Mouse (Mus musculus): Measurements from ENCODE around the gene Pkp3. TPM values are rescaled to one million over a fixed set of nuclear protein-coding genes. Genes with fewer than 3 reads are reported as not detected.

Gene Pkp3
- polyA plus RNA-seq, 1 experiment from 2014 or later: 0.84 TPM

DNA sequence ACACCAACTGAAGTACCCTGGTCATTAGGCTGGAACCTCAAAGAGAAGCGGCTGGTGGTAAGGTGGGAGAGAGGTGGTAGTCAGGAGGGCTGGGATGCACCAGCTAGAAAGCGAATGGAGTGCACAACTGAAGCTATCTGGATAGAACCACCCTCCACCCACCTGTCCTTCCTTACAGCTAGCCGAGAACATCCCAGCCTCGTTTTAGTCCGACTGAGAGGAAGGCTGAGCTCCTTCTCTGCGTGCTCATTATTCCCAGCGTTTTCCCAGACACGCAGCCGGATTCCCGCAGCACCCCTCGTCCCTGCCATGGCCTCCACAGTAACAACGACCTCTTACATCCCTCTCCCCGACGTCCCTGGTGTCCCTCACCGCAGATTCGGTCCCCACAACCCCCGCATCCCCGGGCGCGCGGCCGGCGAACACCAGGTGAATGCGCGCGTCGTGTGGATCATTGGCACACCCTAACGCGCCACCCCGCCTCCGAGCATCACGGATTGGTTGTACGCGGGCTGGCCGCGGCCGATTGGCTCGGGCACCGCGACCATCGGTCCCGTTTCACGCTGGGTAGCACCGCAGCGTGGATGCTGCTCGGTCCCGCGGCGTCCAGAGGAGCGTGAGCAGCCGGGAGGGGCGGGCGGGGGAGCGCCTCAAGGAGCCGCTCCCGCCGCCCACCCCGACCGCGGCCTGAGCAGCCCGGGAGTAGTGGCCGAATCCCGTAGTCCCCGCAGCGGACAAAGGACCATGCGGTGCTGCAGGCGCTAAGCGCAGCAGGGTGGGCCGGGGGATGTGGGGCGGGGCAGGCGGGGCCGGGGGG is 17.4 kb upstream of the Pkp3 start, which contains the start of gene B4galnt4:
Gene B4galnt4, plus strand, starts transcription at position 679 of the 817 bp plus-strand sequence.
- peak; percentile 99 for ATAC-seq (replicated peaks)
- Histone ChIP-seq H3K4me1 (peaks cover 34% of the 10 kb centered on the region), H3K9me3 (no peaks in the 10 kb centered on the region), H3K4me3 (peak within 1 kb of the TSS; percentile 95), H3K36me3 (replicated peaks) (peaks cover 22% of the 10 kb centered on the region; the same call in 1 of the 2 replicates), H3K27ac (peak within 1 kb of the TSS; percentile 94), H3K9ac (peak within 1 kb of the TSS; percentile 97), H3K27me3 (replicated peaks) (no peaks in the 10 kb centered on the region), H3K4me2 (peak within 1 kb of the TSS; percentile 78)
- under 1% methylated on average over 72 of the region's 72 CpGs for WGBS

DNA sequence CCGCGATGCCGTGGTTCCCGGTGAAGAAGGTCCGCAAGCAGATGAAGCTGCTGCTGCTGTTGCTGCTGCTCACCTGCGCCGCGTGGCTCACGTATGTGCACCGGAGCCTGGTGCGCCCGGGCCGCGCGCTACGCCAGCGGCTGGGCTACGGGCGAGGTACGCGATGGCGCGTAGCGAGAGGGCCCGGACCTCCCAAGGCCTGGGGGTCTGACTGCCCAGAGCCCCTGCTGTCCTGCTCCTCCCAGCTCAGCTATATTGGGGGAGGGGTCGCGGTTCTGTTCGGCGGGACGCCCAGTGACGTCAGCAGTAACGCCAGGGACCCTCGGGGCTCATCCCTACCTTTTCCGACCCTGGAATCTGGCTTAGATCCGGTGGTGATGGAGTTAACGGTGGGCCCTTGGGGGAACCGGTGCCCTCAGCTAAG is 16.7 kb upstream of the Pkp3 start:
- Histone ChIP-seq H3K9ac (peak overlapping the region; percentile 97), H3K4me2 (peak overlapping the region; percentile 78), H3K4me1 (peaks cover 34% of the 10 kb centered on the region), H3K9me3 (no peaks in the 10 kb centered on the region), H3K27ac (peak overlapping the region; percentile 94), H3K4me3 (peak overlapping the region; percentile 95), H3K36me3 (replicated peaks) (peaks cover 25% of the 10 kb centered on the region; the same call in 1 of the 2 replicates), H3K27me3 (replicated peaks) (no peaks in the 10 kb centered on the region)
- ATAC-seq (replicated peaks): peak; percentile 74
- under 1% methylated on average over 37 of the region's 37 CpGs for WGBS

DNA sequence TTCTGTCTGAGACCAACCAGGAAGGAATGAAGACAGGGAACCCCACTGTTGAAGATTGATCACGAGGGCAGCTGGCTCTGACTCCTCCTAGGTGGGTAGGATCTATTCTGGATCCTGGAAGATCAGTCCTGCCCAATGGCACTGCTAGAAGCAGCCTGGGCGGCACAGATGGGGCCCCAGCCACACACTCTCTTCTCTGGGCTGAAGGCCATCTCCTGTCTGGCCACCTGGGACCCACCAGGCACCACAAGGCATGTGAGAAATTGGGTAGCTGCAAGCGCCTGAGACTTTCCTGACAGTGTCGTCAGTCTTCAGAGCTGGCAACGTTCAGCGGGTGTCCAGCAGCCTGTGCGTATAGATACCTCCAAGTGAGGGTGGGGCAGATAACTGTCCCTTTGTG is 15.5 kb upstream of the Pkp3 start:
- peak overlapping the region; percentile 78 for H3K4me2 ChIP-seq
- no peak for ATAC-seq (replicated peaks)
- 0 out of 2 replicates have a peak overlapping the region, but pooled peaks have one; percentile 95 for H3K4me3 ChIP-seq
- H3K4me1 ChIP-seq: peaks cover 34% of the 10 kb centered on the region
- no peak overlapping the region for H3K27ac ChIP-seq
- no peaks in the 10 kb centered on the region for H3K9me3 ChIP-seq
- H3K9ac ChIP-seq: peak overlapping the region; percentile 97; the same call in 1 of the 2 replicates
- H3K36me3 ChIP-seq (replicated peaks): peaks cover 30% of the 10 kb centered on the region; the same call in 1 of the 2 replicates
- no peaks in the 10 kb centered on the region for H3K27me3 ChIP-seq (replicated peaks)
- WGBS: 80% methylated on average over 7 of the region's 7 CpGs

DNA sequence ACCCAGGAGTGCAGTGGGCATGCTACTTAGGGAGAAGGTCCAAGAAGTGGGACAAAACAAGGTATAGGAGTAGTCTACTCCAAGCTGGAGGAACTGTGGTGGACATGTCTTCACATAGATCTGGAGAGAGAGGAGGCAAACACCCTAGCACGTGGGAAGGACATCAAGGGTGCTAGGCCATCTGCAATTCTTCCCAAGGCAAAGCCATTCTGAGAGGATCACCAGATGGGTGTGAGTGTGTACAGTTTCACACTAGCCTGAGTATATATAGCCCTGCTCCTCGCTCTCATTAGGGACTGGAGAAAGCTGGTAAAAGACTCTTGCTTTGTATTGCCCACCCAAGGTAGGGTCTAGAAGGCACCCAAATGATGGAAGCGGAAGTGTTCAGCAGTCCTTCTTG is 14.7 kb upstream of the Pkp3 start:
- Histone ChIP-seq H3K4me3 (no peak overlapping the region), H3K9me3 (no peaks in the 10 kb centered on the region), H3K4me2 (no peak overlapping the region), H3K36me3 (replicated peaks) (peaks cover 39% of the 10 kb centered on the region; the same call in 1 of the 2 replicates), H3K27ac (no peak overlapping the region), H3K4me1 (peaks cover 34% of the 10 kb centered on the region), H3K27me3 (replicated peaks) (no peaks in the 10 kb centered on the region), H3K9ac (no peak overlapping the region)
- 95% methylated on average over 3 of the region's 3 CpGs for WGBS
- no peak for ATAC-seq (replicated peaks)

DNA sequence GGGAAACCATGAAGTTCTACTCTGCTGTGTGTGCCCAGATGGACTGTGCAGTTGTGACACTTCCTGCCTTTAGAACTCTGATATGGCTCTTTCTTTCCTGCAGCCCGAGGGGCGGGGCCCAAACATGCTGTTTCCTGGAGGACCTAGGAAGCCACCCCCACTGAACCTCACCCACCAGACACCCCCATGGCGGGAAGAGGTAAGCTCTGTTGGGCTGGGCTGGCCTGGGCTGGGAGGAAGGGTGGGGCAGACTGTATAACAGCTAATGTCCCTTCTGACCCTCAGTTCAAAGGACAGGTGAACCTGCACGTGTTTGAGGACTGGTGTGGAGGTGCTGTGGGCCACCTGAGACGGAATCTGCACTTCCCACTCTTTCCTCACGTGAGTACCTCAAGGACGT is 13.8 kb upstream of the Pkp3 start:
- no peaks in the 10 kb centered on the region for H3K9me3 ChIP-seq
- ATAC-seq (replicated peaks): no peak
- no peak overlapping the region for H3K9ac ChIP-seq
- no peak overlapping the region for H3K4me3 ChIP-seq
- no peaks in the 10 kb centered on the region for H3K27me3 ChIP-seq (replicated peaks)
- peaks cover 33% of the 10 kb centered on the region for H3K4me1 ChIP-seq
- WGBS: 88% methylated on average over 7 of the region's 7 CpGs
- H3K36me3 ChIP-seq (replicated peaks): peaks cover 41% of the 10 kb centered on the region; the same call in 1 of the 2 replicates
- H3K27ac ChIP-seq: no peak overlapping the region
- H3K4me2 ChIP-seq: no peak overlapping the region

DNA sequence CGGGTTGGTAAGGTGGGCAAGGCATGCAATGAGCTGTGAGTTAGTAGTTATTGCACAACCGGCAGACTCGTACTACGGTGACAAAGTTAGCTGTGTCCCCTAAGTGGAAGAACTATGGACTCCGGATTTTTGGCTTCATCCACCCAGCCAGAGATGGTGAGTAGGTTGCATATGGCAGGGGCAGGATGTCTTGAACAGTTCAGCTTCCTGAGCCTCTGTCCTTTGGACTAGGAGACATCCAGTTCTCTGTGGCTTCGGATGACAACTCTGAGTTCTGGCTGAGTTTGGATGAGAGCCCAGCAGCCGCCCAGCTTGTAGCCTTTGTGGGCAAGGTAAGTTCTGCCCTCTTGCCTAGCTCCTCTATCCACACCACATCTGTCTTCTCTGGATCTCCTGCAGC is 13.4 kb upstream of the Pkp3 start:
- no peak for ATAC-seq (replicated peaks)
- Histone ChIP-seq H3K9me3 (no peaks in the 10 kb centered on the region), H3K4me1 (peaks cover 31% of the 10 kb centered on the region), H3K9ac (no peak overlapping the region), H3K4me2 (no peak overlapping the region), H3K27me3 (replicated peaks) (no peaks in the 10 kb centered on the region), H3K36me3 (replicated peaks) (peaks cover 41% of the 10 kb centered on the region; the same call in 1 of the 2 replicates), H3K4me3 (no peak overlapping the region), H3K27ac (no peak overlapping the region)
- WGBS: 93% methylated on average over 7 of the region's 7 CpGs

DNA sequence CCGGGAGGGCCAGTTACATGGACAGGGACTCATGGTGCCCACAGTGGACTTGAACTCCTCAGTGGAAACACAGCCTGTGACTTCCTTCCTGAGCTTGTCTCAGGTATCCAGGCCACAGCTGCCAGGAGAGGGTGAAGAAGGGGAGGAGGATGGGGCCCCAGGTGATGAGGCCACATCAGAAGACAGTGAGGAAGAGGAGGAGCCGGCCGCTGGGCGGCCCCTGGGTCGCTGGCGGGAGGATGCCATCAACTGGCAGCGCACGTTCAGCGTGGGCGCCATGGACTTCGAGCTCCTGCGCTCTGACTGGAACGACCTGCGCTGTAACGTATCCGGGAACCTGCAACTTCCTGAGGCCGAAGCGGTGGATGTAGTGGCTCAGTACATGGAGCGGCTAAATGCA is 9.7 kb upstream of the Pkp3 start:
- H3K4me1 ChIP-seq: peaks cover 30% of the 10 kb centered on the region
- no peak overlapping the region for H3K9ac ChIP-seq
- ATAC-seq (replicated peaks): no peak
- no peak overlapping the region for H3K4me2 ChIP-seq
- H3K36me3 ChIP-seq (replicated peaks): peaks cover 40% of the 10 kb centered on the region; the same call in 1 of the 2 replicates
- H3K27me3 ChIP-seq (replicated peaks): no peaks in the 10 kb centered on the region
- 79% methylated on average over 19 of the region's 19 CpGs for WGBS
- no peaks in the 10 kb centered on the region for H3K9me3 ChIP-seq
- H3K4me3 ChIP-seq: no peak overlapping the region
- no peak overlapping the region for H3K27ac ChIP-seq

DNA sequence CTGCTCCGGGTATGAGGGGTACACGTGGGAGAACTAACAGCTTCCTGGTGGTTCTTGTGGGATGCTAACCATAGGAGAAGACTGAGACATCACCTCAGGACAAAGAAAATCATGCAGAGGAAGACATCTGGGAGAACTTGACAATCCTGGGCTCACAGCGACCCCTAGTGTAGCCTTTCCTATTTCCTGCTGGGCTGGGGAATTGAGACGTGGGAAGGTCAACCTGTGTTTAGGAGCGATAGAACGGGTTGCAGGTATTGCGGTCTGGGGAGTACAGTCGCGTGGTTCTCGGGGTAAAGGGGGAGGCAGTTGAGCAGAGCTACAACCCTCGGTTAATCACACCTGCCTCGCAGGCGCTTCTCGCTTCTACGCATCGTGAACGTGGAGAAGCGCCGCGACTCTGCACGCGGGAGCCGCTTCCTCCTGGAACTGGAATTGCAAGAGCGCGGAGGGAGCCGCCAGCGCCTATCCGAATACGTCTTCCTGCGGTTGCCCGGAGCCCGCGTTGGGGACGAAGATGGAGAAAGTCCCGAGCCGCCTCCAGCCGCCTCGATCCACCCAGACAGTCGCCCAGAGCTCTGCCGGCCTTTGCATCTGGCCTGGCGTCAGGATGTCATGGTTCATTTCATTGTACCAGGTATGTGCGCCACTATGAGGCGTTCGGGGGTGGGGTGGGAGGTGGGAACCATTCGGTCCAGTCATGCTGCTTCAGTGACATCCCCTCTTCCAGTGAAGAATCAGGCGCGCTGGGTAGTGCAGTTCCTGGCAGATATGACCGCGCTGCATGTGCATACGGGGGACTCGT is 7.8 kb upstream of the Pkp3 start:
- H3K27me3 ChIP-seq (replicated peaks): no peaks in the 10 kb centered on the region
- H3K4me2 ChIP-seq: peak overlapping the region; percentile 70
- peak overlapping the region; percentile 56 for H3K9ac ChIP-seq
- H3K36me3 ChIP-seq (replicated peaks): peaks cover 23% of the 10 kb centered on the region; the same call in 1 of the 2 replicates
- ATAC-seq (replicated peaks): peak; percentile 65
- 2% methylated on average over 51 of the region's 51 CpGs for WGBS
- H3K4me1 ChIP-seq: peaks cover 27% of the 10 kb centered on the region
- H3K27ac ChIP-seq: peak overlapping the region; percentile 88
- no peaks in the 10 kb centered on the region for H3K9me3 ChIP-seq
- peak overlapping the region; percentile 38 for H3K4me3 ChIP-seq

DNA sequence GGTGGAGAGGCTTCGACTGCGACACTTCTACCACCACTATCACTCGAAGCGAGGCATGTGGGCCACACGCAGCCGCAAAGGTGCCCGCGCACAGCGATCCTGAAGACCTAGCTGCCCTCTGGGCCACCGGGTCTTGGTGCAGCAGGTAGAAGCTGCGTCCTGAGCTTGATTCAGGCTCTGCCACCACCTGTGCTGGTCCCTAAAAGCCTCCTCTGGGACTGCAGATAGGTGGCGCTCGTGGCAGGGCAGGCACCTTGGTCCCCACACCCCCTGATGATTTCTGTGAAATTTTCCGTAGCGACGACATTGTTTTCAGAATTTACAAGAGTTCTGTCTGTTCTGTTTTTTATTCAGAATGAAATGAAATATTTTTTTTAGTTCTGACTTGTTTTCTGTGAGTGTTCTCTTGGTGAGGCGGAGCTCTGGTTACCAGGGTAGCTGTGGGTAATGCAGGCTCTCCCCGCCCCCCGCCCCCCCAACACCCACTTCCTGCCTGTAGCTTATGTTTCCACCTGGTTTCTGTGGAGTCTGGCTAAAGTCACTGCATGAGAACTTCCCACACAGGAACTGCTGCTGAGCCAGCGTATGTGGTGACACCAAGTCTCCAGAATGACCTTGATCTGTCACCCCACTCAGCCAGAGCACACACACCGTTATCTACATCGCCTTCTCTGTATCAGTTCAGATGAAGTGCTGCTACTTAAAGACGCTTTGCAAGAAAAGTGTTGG is 5.8 kb upstream of the Pkp3 start:
- Histone ChIP-seq H3K4me2 (no peak overlapping the region), H3K27ac (no peak overlapping the region), H3K9ac (no peak overlapping the region), H3K4me3 (no peak overlapping the region), H3K27me3 (replicated peaks) (no peaks in the 10 kb centered on the region), H3K36me3 (replicated peaks) (peaks cover 14% of the 10 kb centered on the region; the same call in 1 of the 2 replicates), H3K4me1 (peaks cover 27% of the 10 kb centered on the region), H3K9me3 (no peaks in the 10 kb centered on the region)
- WGBS: 42% methylated on average over 23 of the region's 23 CpGs
- no peak for ATAC-seq (replicated peaks)

DNA sequence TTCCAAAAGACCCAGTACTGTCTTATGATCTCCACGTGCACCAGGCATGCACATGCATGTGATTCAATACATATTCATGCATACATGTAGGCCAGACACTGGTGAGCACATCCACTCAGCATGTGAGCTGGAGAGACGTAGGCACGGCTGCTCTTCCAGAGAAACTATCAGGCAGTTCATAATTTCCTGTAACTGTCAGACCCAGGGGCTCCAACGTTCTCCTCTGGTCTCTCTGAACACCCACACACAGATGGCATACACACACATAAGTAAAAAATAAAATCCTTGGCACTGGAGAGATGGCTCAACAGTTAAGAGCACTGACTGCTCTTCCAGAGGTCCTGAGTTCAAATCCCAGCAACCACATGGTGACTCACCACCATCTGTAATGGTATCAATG is 4.2 kb upstream of the Pkp3 start:
- ATAC-seq (replicated peaks): no peak
- 81% methylated on average over 4 of the region's 4 CpGs for WGBS
- H3K9me3 ChIP-seq: no peaks in the 10 kb centered on the region
- no peak overlapping the region for H3K4me3 ChIP-seq
- H3K27me3 ChIP-seq (replicated peaks): no peaks in the 10 kb centered on the region
- H3K36me3 ChIP-seq (replicated peaks): no peaks in the 10 kb centered on the region
- H3K4me1 ChIP-seq: peaks cover 27% of the 10 kb centered on the region
- no peak overlapping the region for H3K9ac ChIP-seq
- no peak overlapping the region for H3K4me2 ChIP-seq
- H3K27ac ChIP-seq: no peak overlapping the region

DNA sequence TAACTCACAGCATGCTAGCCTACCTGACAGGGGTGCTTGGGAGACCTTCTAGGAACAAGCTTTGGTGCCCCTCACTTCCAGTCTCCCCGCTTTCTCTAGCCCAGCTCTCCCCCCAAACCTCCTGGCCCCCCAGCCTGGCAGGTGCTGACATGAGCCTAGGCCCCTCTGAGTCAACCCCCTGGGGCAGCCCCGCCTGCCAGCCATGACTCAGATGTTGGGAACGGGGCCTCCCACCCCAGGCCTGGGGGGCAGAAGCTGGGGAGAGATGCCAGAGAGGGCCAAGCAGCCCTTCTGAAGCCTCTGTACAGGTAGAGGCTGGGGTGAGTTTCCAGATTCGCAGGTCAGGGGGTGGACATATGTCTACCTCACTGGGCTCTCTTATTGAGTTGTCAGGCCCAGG is 858 bp downstream of the Pkp3 start:
- 87% methylated on average over 4 of the region's 4 CpGs for WGBS

More for the DNA sequence above, 858 bp downstream of the Pkp3 start:
- no peaks in the 10 kb centered on the region; the same call in 1 of the 2 replicates for H3K27me3 ChIP-seq (replicated peaks)
- H3K9me3 ChIP-seq: no peaks in the 10 kb centered on the region
- no peak overlapping the region for H3K9ac ChIP-seq
- no peak overlapping the region for H3K4me2 ChIP-seq
- H3K4me1 ChIP-seq: no peaks in the 10 kb centered on the region
- ATAC-seq (replicated peaks): no peak
- H3K27ac ChIP-seq: no peak overlapping the region
- H3K4me3 ChIP-seq: no peak overlapping the region
- H3K36me3 ChIP-seq (replicated peaks): no peaks in the 10 kb centered on the region

All from midbrain, embryonic 15.5 days (tissue).